Mouse (Mus musculus): ENCODE data around the gene Pard3.

Pard3 gene

GRCm38 (mm10) chr8:127063551-127064360 is at the start of gene Pard3:
Gene Pard3 (plus strand): TSS chr8:127063893.
- no peak for DNase-seq (ENCODE audit: low read depth, low spot score)

- DNase-seq (ENCODE audit: low read depth, low spot score) = no peak
Measured at GRCm38 (mm10) chr8:127021830-127022229, 41.9 kb upstream of the Pard3 start.

- DNase-seq (ENCODE audit: low read depth, low spot score) = no peak
Measured at GRCm38 (mm10) chr8:127025256-127025717, 38.4 kb upstream of the Pard3 start.

- DNase-seq (ENCODE audit: low read depth, low spot score) = no peak
Measured at GRCm38 (mm10) chr8:127025775-127026174, 37.9 kb upstream of the Pard3 start.

GRCm38 (mm10) chr8:127031476-127031875 is 32.2 kb upstream of the Pard3 start:
- DNase-seq (ENCODE audit: low read depth, low spot score) = no peak

GRCm38 (mm10) chr8:127038928-127039327 is 24.8 kb upstream of the Pard3 start:
- no peak for DNase-seq (ENCODE audit: low read depth, low spot score)

GRCm38 (mm10) chr8:127049996-127050395 is 13.7 kb upstream of the Pard3 start:
- DNase-seq (ENCODE audit: low read depth, low spot score) = no peak

GRCm38 (mm10) chr8:127052132-127052531 is 11.6 kb upstream of the Pard3 start:
- DNase-seq (ENCODE audit: low read depth, low spot score) = peak; percentile 3

- no peak for DNase-seq (ENCODE audit: low read depth, low spot score)
Measured at GRCm38 (mm10) chr8:127055081-127055480, 8.6 kb upstream of the Pard3 start.

GRCm38 (mm10) chr8:127058759-127059158 is 4.9 kb upstream of the Pard3 start:
- no peak for DNase-seq (ENCODE audit: low read depth, low spot score)

GRCm38 (mm10) chr8:127059826-127060225 is 3.9 kb upstream of the Pard3 start:
- DNase-seq (ENCODE audit: low read depth, low spot score) = no peak

GRCm38 (mm10) chr8:127064361-127065112 is 844 bp downstream of the Pard3 start:
- DNase-seq (ENCODE audit: low read depth, low spot score) = no peak

GRCm38 (mm10) chr8:127065113-127065473 is 1.4 kb downstream of the Pard3 start:
- no peak for DNase-seq (ENCODE audit: low read depth, low spot score)

- no peak for DNase-seq (ENCODE audit: low read depth, low spot score)
Measured at GRCm38 (mm10) chr8:127065791-127066190, 2.1 kb downstream of the Pard3 start.

- no peak for DNase-seq (ENCODE audit: low read depth, low spot score)
Measured at GRCm38 (mm10) chr8:127066501-127066900, 2.8 kb downstream of the Pard3 start.

GRCm38 (mm10) chr8:127068719-127069118 is 5.0 kb downstream of the Pard3 start:
- DNase-seq (ENCODE audit: low read depth, low spot score) = no peak

GRCm38 (mm10) chr8:127070225-127070624 is 6.5 kb downstream of the Pard3 start:
- no peak for DNase-seq (ENCODE audit: low read depth, low spot score)

GRCm38 (mm10) chr8:127073052-127073618 is 9.4 kb downstream of the Pard3 start:
- DNase-seq (ENCODE audit: low read depth, low spot score) = no peak

- DNase-seq (ENCODE audit: low read depth, low spot score) = no peak
Measured at GRCm38 (mm10) chr8:127076511-127076910, 12.8 kb downstream of the Pard3 start.

GRCm38 (mm10) chr8:127079244-127079805 is 15.6 kb downstream of the Pard3 start:
- DNase-seq (ENCODE audit: low read depth, low spot score) = no peak

GRCm38 (mm10) chr8:127081297-127081696 is 17.6 kb downstream of the Pard3 start:
- DNase-seq (ENCODE audit: low read depth, low spot score) = no peak

GRCm38 (mm10) chr8:127082486-127082885 is 18.8 kb downstream of the Pard3 start:
- no peak for DNase-seq (ENCODE audit: low read depth, low spot score)
